Mouse (Mus musculus) embryo, embryonic 10 days (tissue): ENCODE measurements around the gene 6430531B16Rik.

Experiments used
- DNase-seq: peaks from one replicate; pipeline ENCODE4 v3.0.0-alpha.2; 2015; ENCODE audit warnings: low spot score

6430531B16Rik gene

GRCm38 (mm10) chr7:139937138-139937537 lies 41.4 kb downstream of the 6430531B16Rik start:
- no peak for DNase-seq

DNA sequence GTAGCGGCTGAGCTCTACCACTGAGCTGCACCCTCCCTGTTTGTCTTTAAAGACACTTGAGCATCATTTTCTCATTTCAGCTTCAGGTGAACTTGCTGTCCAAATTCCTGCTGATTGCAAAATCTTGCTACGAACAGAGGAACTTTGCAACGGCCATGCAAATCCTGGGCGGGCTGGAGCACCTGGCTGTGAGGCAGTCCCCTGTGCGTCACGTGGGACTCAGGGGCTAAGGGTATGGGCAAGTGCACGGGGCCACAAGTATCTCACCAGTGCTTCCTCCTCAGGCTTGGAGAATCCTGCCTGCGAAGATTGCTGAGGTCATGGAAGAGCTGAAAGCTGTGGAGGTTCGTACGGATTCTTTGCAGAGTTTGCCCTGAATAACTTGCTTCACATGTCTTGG lies 41.9 kb downstream of the 6430531B16Rik start:
- DNase-seq = no peak

DNA sequence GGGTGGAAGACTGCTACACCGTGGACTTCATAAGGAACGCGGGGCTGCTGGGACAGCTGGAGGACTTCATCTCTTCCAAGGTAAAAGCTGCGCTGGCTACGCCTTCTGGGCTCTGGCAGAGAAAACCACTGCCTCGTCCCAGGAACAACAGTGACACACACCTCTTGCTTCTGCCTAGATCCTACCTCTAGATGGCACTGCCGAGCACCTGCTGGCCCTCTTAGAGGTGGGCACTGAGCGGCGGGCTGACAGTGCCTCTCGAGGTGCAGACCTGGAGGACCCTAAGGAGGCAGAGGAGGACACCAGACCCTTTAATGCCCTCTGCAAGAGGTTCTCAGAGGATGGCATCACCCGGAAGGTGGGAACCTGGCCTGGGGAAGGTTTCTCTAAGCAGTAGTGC lies 47.8 kb downstream of the 6430531B16Rik start:
- peak; percentile 81 for DNase-seq
